Mouse (Mus musculus): ENCODE measurements around the gene Htr1a. TPM values are rescaled to one million over a fixed set of nuclear protein-coding genes. Genes with fewer than 3 reads are reported as not detected.

The Htr1a gene
- not detected in 2 replicates for polyA plus RNA-seq (2015; fragmentation: Nextera tagmentation; extraction: Ambion mirVana)

GRCm38 (mm10) chr13:105443339-105443738 lies at the start of gene Htr1a:
Htr1a (plus strand) TSS chr13:105443639.

Other genes with a start within 250 kb of the Htr1a start
- gene Rnf180, start 148.8 kb upstream of the Htr1a start, polyA plus RNA-seq (2015; fragmentation: Nextera tagmentation; extraction: Ambion mirVana): 1.2 and 1.4 TPM in 2 replicates

Data from spleen, postnatal 0 days (tissue).